Mouse (Mus musculus) cerebellum, adult 2 months (tissue): ENCODE measurements around the gene 4930562C15Rik. TPM values are rescaled to one million over a fixed set of nuclear protein-coding genes. Genes with fewer than 3 reads are reported as not detected.
A peak's percentile ranks its signal among the peaks of the same experiment; 100 is the strongest.

Source experiments
- DNase-seq, 2 experiments: peaks; one replicate each; pipeline ENCODE4 v3.0.0; 2021
- H3K27ac ChIP-seq: fragments of 200-500 bp; 2 replicates; pipeline ENCODE4 v1.5.1; 2012; ENCODE audit warnings: low read length, control low read depth, inconsistent platforms; ENCODE audit not compliant: insufficient read depth
- H3K27me3 ChIP-seq: fragments of 200-500 bp; 2 replicates; pipeline ENCODE4 v1.6.1; 2012; ENCODE audit warnings: inconsistent platforms, mild to moderate bottlenecking, low read length, moderate library complexity; ENCODE audit not compliant: control insufficient read depth, insufficient read depth
- H3K4me1 ChIP-seq: fragments of 200-500 bp; 2 replicates; pipeline ENCODE4 v1.6.1; 2011; ENCODE audit warnings: low read length; ENCODE audit not compliant: control insufficient read depth, insufficient read depth
- H3K4me3 ChIP-seq: fragments of 200-500 bp; replicated peaks from 2 replicates; pipeline ENCODE3; 2011; ENCODE audit warnings: mild to moderate bottlenecking, low read depth, low read length, control low read depth; ENCODE audit not compliant: insufficient read depth
- CTCF ChIP-seq: fragments of 200-500 bp; IDR thresholded peaks from 2 replicates; pipeline ENCODE4 v1.5.1; 2011; ENCODE audit warnings: low read depth, mild to moderate bottlenecking, control low read depth, low read length, moderate library complexity, borderline replicate concordance; ENCODE audit not compliant: insufficient read depth
- POLR2A ChIP-seq: fragments of 200-500 bp; IDR thresholded peaks from 2 replicates; pipeline ENCODE4 v1.6.1; 2011; ENCODE audit warnings: low read length, control low read depth, borderline replicate concordance; ENCODE audit not compliant: insufficient read depth
- WGBS: fragments of 180-500 bp; shearing (Covaris S2); methylation state at CpG from one replicate; pipeline ENCODE4 v1.1.7; 2018; 5-methylcytosine and 5-hydroxymethylcytosine counted together
- polyA plus RNA-seq: library from polyadenylated mRNA; depleted of rRNA; stranded (reverse); fragments of >200 nt; gene quantifications from 2 replicates; pipeline ENCODE4 v1.2.3, GENCODE M21; 2012

4930562C15Rik gene
- polyA plus RNA-seq, 1 experiment = not detected

GRCm38 (mm10) chr16:4848090-4848489, 12.9 kb downstream of the 4930562C15Rik start:
- no peak overlapping the region for H3K4me3 ChIP-seq
- H3K4me1 ChIP-seq = no peaks in the 10 kb centered on the region
- no peaks in the 10 kb centered on the region for H3K27me3 ChIP-seq
- 81% methylated on average over 2 of the region's 2 CpGs for WGBS
- no peak overlapping the region for H3K27ac ChIP-seq
- TF ChIP-seq CTCF = no peak
- DNase-seq = no peak

- 60% methylated on average over 7 of the region's 7 CpGs for WGBS
- H3K27ac ChIP-seq = no peak overlapping the region
- no peaks in the 10 kb centered on the region for H3K4me1 ChIP-seq
Observed at GRCm38 (mm10) chr16:4850361-4850760, 15.1 kb downstream of the 4930562C15Rik start.

GRCm38 (mm10) chr16:4850938-4851628, 15.9 kb downstream of the 4930562C15Rik start:
- TF ChIP-seq CTCF (no peak), POLR2A (no peak)
- H3K4me3 ChIP-seq = no peak overlapping the region
- H3K27ac ChIP-seq = no peak overlapping the region
- no peaks in the 10 kb centered on the region for H3K27me3 ChIP-seq
- no peak for DNase-seq
- WGBS = 51% methylated on average over 5 of the region's 5 CpGs
- no peaks in the 10 kb centered on the region for H3K4me1 ChIP-seq

More at GRCm38 (mm10) chr16:4850361-4850760, 15.1 kb downstream of the 4930562C15Rik start:
- TF ChIP-seq CTCF (no peak), POLR2A (no peak)
- H3K27me3 ChIP-seq = no peaks in the 10 kb centered on the region
- DNase-seq = no peak
- no peak overlapping the region for H3K4me3 ChIP-seq

GRCm38 (mm10) chr16:4855046-4855650, 19.9 kb downstream of the 4930562C15Rik start:
- H3K27ac ChIP-seq = no peak overlapping the region
- no peak for TF ChIP-seq CTCF
- no peak for TF ChIP-seq POLR2A
- 77% methylated on average over 5 of the region's 5 CpGs for WGBS
- H3K4me1 ChIP-seq = no peaks in the 10 kb centered on the region
- no peak overlapping the region for H3K4me3 ChIP-seq
- H3K27me3 ChIP-seq = no peaks in the 10 kb centered on the region
- DNase-seq = no peak

- DNase-seq = peak in 1 of 2 experiments; percentile 34
- Histone ChIP-seq H3K4me3 (no peak overlapping the region), H3K27ac (no peak overlapping the region), H3K4me1 (no peaks in the 10 kb centered on the region), H3K27me3 (no peaks in the 10 kb centered on the region)
- peak; percentile 55; the same call in 1 of the 2 replicates for TF ChIP-seq CTCF
- TF ChIP-seq POLR2A = no peak
- 57% methylated on average over 10 of the region's 10 CpGs for WGBS
Observed at GRCm38 (mm10) chr16:4861392-4861791, 26.2 kb downstream of the 4930562C15Rik start.

GRCm38 (mm10) chr16:4862863-4863483, 27.8 kb downstream of the 4930562C15Rik start:
- 37% methylated on average over 9 of the region's 9 CpGs for WGBS
- H3K4me3 ChIP-seq = no peak overlapping the region
- H3K4me1 ChIP-seq = no peaks in the 10 kb centered on the region
- H3K27ac ChIP-seq = no peak overlapping the region
- TF ChIP-seq CTCF (peak; percentile 74), POLR2A (0 out of 2 replicates have a peak, but pooled peaks have one; percentile 11)
- no peaks in the 10 kb centered on the region for H3K27me3 ChIP-seq
- DNase-seq = peak; percentile 51 to 57

GRCm38 (mm10) chr16:4863742-4864141, 28.5 kb downstream of the 4930562C15Rik start:
- no peak for DNase-seq
- Histone ChIP-seq H3K4me3 (no peak overlapping the region), H3K27ac (no peak overlapping the region), H3K27me3 (no peaks in the 10 kb centered on the region), H3K4me1 (no peaks in the 10 kb centered on the region)
- no peak for TF ChIP-seq POLR2A
- TF ChIP-seq CTCF = no peak
- 71% methylated on average over 8 of the region's 8 CpGs for WGBS

GRCm38 (mm10) chr16:4866101-4866695, 31.0 kb downstream of the 4930562C15Rik start:
- Histone ChIP-seq H3K27me3 (no peaks in the 10 kb centered on the region), H3K27ac (no peak overlapping the region), H3K4me3 (no peak overlapping the region), H3K4me1 (no peaks in the 10 kb centered on the region; the same call in 1 of the 2 replicates)
- WGBS = 37% methylated on average over 7 of the region's 7 CpGs
- peak; percentile 38 to 39 for DNase-seq
- TF ChIP-seq CTCF = no peak
- no peak for TF ChIP-seq POLR2A
